Mouse (Mus musculus) heart, adult 2 months (tissue): Measurements from ENCODE around the gene Zpbp. TPM values are rescaled to one million over a fixed set of nuclear protein-coding genes. Genes with fewer than 3 reads are reported as not detected.

Source experiments
- DNase-seq, 2 experiments: peaks; one replicate each; pipeline ENCODE4 v3.0.0; 2021
- H3K27ac ChIP-seq: fragments of 200-600 bp; 2 replicates; pipeline ENCODE4 v1.8.1; 2022
- H3K27me3 ChIP-seq: fragments of 200-500 bp; 2 replicates; pipeline ENCODE4 v1.6.1; 2012; ENCODE audit warnings: mild to moderate bottlenecking, low read length, inconsistent platforms, mixed read lengths; ENCODE audit not compliant: control insufficient read depth, insufficient read depth
- H3K36me3 ChIP-seq: fragments of 200-500 bp; 2 replicates; pipeline ENCODE4 v1.6.1; 2012; ENCODE audit warnings: low read length, inconsistent platforms; ENCODE audit not compliant: control insufficient read depth, insufficient read depth
- H3K4me1 ChIP-seq: fragments of 200-500 bp; 2 replicates; pipeline ENCODE4 v1.6.1; 2011; ENCODE audit warnings: low read length; ENCODE audit not compliant: control insufficient read depth, insufficient read depth
- H3K4me3 ChIP-seq: fragments of 200-600 bp; 2 replicates; pipeline ENCODE4 v1.8.1; 2022
- H3K79me2 ChIP-seq: fragments of 200-500 bp; replicated peaks from 2 replicates; pipeline ENCODE4 v1.6.1; 2012; ENCODE audit warnings: mild to moderate bottlenecking, inconsistent platforms, low read length, moderate library complexity, mixed read lengths; ENCODE audit not compliant: control insufficient read depth, insufficient read depth
- H3K9ac ChIP-seq: fragments of 200-500 bp; 2 replicates; pipeline ENCODE4 v1.6.1; 2012; ENCODE audit warnings: low read depth, mild to moderate bottlenecking, control low read depth, inconsistent platforms, low read length, mixed read lengths
- CTCF ChIP-seq: fragments of 200-600 bp; IDR thresholded peaks from 2 replicates; pipeline ENCODE4 v1.8.1; 2022; ENCODE audit warnings: antibody characterized with exemption, mild to moderate bottlenecking, moderate library complexity
- EP300 ChIP-seq: fragments of 200-500 bp; IDR thresholded peaks from 2 replicates; pipeline ENCODE4 v1.6.1; 2011; ENCODE audit warnings: low read depth, low read length, control low read depth; ENCODE audit not compliant: insufficient read depth
- POLR2A ChIP-seq: fragments of 200-500 bp; IDR thresholded peaks from 2 replicates; pipeline ENCODE4 v1.6.1; 2011; ENCODE audit warnings: mild to moderate bottlenecking, low read depth, low read length, control low read depth; ENCODE audit not compliant: insufficient read depth
- WGBS: fragments of 180-500 bp; shearing (Covaris S2); methylation state at CpG from one replicate; pipeline ENCODE4 v1.1.7; 2018; 5-methylcytosine and 5-hydroxymethylcytosine counted together
- intact Hi-C: fragments of 180-260 bp; cut with DNase I; formaldehyde crosslinking; loops from one replicate; pipeline ENCODE4 v1.15.1; 2025
- long read RNA-seq: library from polyadenylated mRNA; stranded (forward); transcript quantifications from one replicate; pipeline ENCODE4 v2.0.0, GENCODE M21; 2021
- polyA plus RNA-seq: library from polyadenylated mRNA; depleted of rRNA; stranded (reverse); fragments of >200 nt; gene quantifications from 2 replicates; pipeline ENCODE4 v1.2.3, GENCODE M21; 2012; rRNA removed
- total RNA-seq, 2 experiments: library from RNA; stranded (reverse); gene quantifications; 2 replicates each; pipeline ENCODE4 v1.2.3; 2021

The Zpbp gene
- under 1 TPM; 0.52 to 0.60 TPM for total RNA-seq
- 0.16 and 0.41 TPM in 2 replicates for polyA plus RNA-seq
- long read RNA-seq, full-length matches to known transcripts, result 1 of 2 reads
- long read RNA-seq, partial matches to known transcripts, result 0 of 2 reads
- long read RNA-seq, other reads (novel, unspliced or antisense), result 1 of 2 reads

DNA sequence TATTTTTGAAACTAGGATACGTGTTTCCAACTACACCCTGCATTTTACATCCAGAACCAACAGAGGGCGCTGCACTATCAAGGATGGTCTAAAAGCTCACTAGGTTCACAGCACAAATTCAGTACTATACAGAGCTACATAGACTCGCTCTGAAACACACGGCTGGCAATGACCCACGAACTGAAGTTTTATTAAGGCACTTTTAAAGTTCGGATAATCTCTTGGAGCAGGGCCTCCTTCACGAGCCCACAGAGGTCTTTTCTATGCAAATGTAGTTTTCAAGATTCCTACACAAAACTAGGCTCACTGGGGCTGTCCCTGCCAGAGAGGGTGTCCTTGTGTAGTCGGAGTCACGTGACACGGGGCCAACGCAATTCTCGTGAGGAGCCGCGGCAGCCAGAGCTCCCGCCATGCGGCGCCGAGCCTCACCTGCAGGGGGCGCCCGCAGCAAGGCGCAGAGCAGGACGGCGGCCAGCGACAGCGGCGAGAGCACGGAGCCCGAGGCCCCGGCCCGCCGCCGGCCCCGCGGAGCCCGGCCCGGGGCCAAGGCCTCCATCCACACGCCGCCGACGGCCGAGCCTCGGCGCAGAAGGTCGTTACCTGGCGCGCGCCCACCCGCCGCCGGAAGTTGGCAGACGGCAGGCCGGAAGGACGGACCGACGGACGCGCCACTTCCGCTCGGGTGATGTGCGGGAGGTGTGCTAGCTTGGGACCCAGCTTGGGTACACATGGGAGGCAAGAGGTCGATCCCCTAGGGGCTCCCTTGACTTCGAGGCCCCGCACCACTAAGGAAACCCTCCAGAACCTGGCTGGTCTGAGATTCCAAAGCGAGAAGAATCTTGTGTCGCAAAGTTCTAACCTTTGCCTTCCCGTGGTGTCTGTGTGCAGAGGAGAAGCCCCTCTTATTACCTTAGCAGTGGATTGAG, at the start of gene Zpbp, which contains the start of gene Spata48:
TSS of gene Zpbp (minus strand) at position 774 of the 926 bp plus-strand sequence.
TSS of gene Spata48 (plus strand) at position 460 of the 926 bp plus-strand sequence.
- Histone ChIP-seq H3K79me2 (no peaks in the 10 kb centered on the region), H3K27me3 (no peaks in the 10 kb centered on the region), H3K9ac (peak within 1 kb of the TSS; percentile 68), H3K36me3 (no peaks in the 10 kb centered on the region), H3K4me3 (peak within 1 kb of the TSS; percentile 46), H3K4me1 (no peaks in the 10 kb centered on the region), H3K27ac (peak within 1 kb of the TSS; percentile 58)
- TF ChIP-seq POLR2A (peak; percentile 34; the same call in 1 of the 2 replicates), EP300 (0 out of 2 replicates have a peak, but pooled peaks have one; percentile 6), CTCF (peak; percentile 70)
- 3% methylated on average over 66 of the region's 66 CpGs for WGBS
- intact Hi-C loops, result loop anchor here (1.0 to 10.0 kb wide), 2 partner anchors 326 to 513 kb away; no protein-coding TSS in a partner anchor
- DNase-seq, result peak; percentile 88 to 92

DNA sequence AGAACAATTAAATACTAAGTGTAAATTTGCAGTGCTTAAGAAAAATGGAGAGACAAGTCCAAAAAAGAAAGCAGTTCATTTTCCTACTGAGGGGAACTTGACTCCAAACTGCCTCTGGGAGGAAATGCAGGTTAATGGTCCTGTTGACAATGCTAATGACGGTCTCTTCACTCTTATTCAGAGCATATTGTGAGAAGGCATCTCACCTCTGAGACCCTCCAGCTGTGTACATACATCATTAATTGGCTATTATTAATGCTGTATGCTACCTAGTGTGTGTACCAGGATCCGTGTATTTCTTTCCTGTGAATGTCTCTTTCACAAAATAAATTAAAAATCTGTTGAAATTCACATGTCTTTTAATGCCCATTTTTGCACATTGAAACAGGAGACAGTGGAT, 47.2 kb upstream of the Zpbp start:
- DNase-seq, result no peak
- Histone ChIP-seq H3K36me3 (no peaks in the 10 kb centered on the region), H3K27ac (no peak overlapping the region), H3K27me3 (no peaks in the 10 kb centered on the region), H3K4me1 (no peaks in the 10 kb centered on the region), H3K9ac (no peak overlapping the region), H3K79me2 (no peaks in the 10 kb centered on the region), H3K4me3 (no peak overlapping the region)
- no peak for TF ChIP-seq CTCF
- TF ChIP-seq EP300, result no peak
- TF ChIP-seq POLR2A, result no peak
- intact Hi-C loops, result no loop called here
- WGBS, result 65% methylated on average over 2 of the region's 2 CpGs

DNA sequence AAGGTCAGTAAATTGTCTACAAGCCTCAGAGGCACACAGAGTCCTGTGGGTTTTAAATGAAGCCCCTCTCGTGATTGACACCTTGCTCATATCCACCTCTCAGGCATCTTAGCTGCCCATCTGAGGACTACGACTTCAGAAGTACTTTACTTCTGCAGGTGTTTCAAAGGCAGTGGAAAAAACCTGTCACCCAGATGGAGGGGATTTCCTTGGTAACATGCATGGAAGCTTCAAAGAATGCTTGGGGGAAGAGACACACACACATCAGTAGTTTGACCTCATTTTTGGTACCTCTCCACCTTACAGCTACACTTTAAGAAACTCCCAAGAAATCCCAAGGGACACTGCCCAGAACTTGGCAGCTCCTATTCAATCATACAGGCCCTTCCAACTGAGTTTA, 44.0 kb upstream of the Zpbp start:
- Histone ChIP-seq H3K4me1 (no peaks in the 10 kb centered on the region), H3K27me3 (no peaks in the 10 kb centered on the region), H3K36me3 (no peaks in the 10 kb centered on the region), H3K27ac (no peak overlapping the region), H3K9ac (no peak overlapping the region), H3K4me3 (no peak overlapping the region), H3K79me2 (no peaks in the 10 kb centered on the region)
- TF ChIP-seq EP300 (no peak), POLR2A (no peak), CTCF (no peak)
- intact Hi-C loops, result no loop called here
- 56% methylated on average over 2 of the region's 2 CpGs for WGBS
- peak in 1 of 2 experiments; percentile 7 for DNase-seq

DNA sequence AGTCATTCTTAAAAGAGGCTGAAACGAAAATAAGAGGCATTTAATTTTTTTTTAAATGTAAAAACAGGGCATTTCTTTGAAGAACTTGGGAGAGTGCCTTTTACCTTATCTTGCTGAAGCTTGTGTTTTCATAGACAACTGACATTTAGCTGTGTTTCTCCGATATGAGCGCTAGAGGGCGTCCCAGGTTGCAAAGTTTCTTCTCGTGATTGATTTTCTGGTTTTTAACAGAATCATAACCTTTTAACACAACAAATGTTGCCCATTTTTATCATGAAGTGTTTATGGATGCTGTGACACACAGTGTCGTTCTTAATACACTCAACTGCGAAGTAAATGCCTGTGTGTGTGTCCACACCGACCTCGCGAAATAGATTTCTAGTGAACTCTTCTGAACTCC, 37.7 kb upstream of the Zpbp start:
- Histone ChIP-seq H3K36me3 (no peaks in the 10 kb centered on the region), H3K27ac (no peak overlapping the region), H3K9ac (no peak overlapping the region), H3K27me3 (no peaks in the 10 kb centered on the region), H3K4me1 (no peaks in the 10 kb centered on the region), H3K4me3 (no peak overlapping the region), H3K79me2 (no peaks in the 10 kb centered on the region)
- no peak for DNase-seq
- intact Hi-C loops, result no loop called here
- WGBS, result 24% methylated on average over 10 of the region's 10 CpGs
- TF ChIP-seq CTCF, result peak; percentile 62
- no peak for TF ChIP-seq EP300

DNA sequence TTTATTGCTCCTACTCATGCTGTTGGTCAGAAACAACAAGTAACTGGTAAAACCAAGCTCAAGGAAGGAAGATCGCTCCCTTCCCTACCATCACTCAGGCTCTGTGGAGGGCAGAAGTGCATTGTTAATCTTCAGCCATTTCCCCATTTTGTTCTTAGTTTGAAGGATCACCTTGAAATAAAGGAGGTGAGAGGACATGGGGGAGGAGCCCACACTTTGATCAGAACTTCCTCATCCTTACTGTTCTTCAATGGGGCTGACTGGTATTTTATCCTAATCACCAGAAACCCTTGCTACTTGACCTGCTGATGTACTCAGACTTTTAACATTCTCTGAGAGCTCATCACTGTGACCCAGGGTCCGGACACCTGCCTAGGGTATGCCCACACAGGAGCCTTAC, 33.5 kb upstream of the Zpbp start:
- no peaks in the 10 kb centered on the region for H3K79me2 ChIP-seq
- WGBS, result 88% methylated on average over 2 of the region's 2 CpGs
- no peak overlapping the region for H3K9ac ChIP-seq
- H3K36me3 ChIP-seq, result no peaks in the 10 kb centered on the region
- DNase-seq, result no peak
- no peak overlapping the region for H3K4me3 ChIP-seq
- intact Hi-C loops, result no loop called here
- H3K27me3 ChIP-seq, result no peaks in the 10 kb centered on the region
- no peak overlapping the region for H3K27ac ChIP-seq
- TF ChIP-seq CTCF (no peak), EP300 (no peak), POLR2A (no peak)
- no peaks in the 10 kb centered on the region for H3K4me1 ChIP-seq

DNA sequence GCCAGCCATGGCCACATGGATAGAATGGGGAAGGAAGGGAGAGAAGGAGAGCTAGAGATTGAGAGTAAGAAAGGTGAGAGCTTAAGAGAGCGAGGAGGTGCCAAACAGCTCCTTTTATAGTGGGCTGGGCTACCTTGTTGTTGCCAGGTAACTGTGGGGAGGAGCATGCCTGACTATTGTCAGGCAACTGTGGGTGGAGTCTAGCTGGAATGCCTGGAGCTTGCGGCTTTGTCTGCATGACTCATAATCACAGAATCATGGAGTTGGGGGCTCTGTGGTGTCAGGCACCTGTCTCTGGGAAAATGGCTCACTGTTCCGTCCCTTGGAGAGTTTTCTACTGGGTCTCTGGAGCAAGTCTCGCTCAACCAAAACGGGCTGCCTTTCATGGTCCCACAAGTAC, 29.8 kb upstream of the Zpbp start:
- no peaks in the 10 kb centered on the region for H3K36me3 ChIP-seq
- TF ChIP-seq POLR2A (no peak), CTCF (no peak), EP300 (no peak)
- H3K4me1 ChIP-seq, result no peaks in the 10 kb centered on the region
- no peaks in the 10 kb centered on the region for H3K79me2 ChIP-seq
- H3K27ac ChIP-seq, result no peak overlapping the region
- intact Hi-C loops, result no loop called here
- 74% methylated on average over 5 of the region's 5 CpGs for WGBS
- no peak overlapping the region for H3K4me3 ChIP-seq
- H3K27me3 ChIP-seq, result no peaks in the 10 kb centered on the region
- H3K9ac ChIP-seq, result no peak overlapping the region
- DNase-seq, result no peak
